Mouse (Mus musculus) bone marrow, adult 2 months (tissue): ENCODE measurements around the gene Plekhb1.

Experiments
- CTCF ChIP-seq: fragments of 200-500 bp; IDR thresholded peaks from 2 replicates; pipeline ENCODE4 v1.5.1; 2011; ENCODE audit warnings: low read length, control low read depth; ENCODE audit not compliant: control insufficient read depth, insufficient read depth
- POLR2A ChIP-seq: fragments of 200-500 bp; IDR thresholded peaks from 2 replicates; pipeline ENCODE4 v1.6.1; 2011; ENCODE audit warnings: low read depth, mild to moderate bottlenecking, control low read depth, low read length, borderline replicate concordance; ENCODE audit not compliant: control insufficient read depth

- TF ChIP-seq POLR2A: no peak
- TF ChIP-seq CTCF: no peak
Measured at GRCm38 (mm10) chr7:100608910-100609309, 53.3 kb downstream of the Plekhb1 start.
